Mouse (Mus musculus) kidney, adult 18-20 months (tissue): ENCODE data around the gene Pdlim4.

ENCODE experiments used
- DNase-seq: peaks from one replicate; pipeline ENCODE4 v3.0.0; 2021

Gene Pdlim4

GRCm38 (mm10) chr11:54091726-54092125, 22.9 kb upstream of the Pdlim4 start:
- no peak for DNase-seq

GRCm38 (mm10) chr11:54090091-54090879, 21.5 kb upstream of the Pdlim4 start:
- no peak for DNase-seq

- peak; percentile 84 for DNase-seq
Measured at GRCm38 (mm10) chr11:54088947-54089317, 20.1 kb upstream of the Pdlim4 start.

- no peak for DNase-seq
Measured at GRCm38 (mm10) chr11:54088253-54088946, 19.6 kb upstream of the Pdlim4 start.

GRCm38 (mm10) chr11:54085816-54086215, 17.0 kb upstream of the Pdlim4 start:
- no peak for DNase-seq

- no peak for DNase-seq
Measured at GRCm38 (mm10) chr11:54084976-54085375, 16.2 kb upstream of the Pdlim4 start.

- no peak for DNase-seq
Measured at GRCm38 (mm10) chr11:54082725-54083124, 13.9 kb upstream of the Pdlim4 start.

GRCm38 (mm10) chr11:54080435-54080834, 11.6 kb upstream of the Pdlim4 start:
- DNase-seq: no peak

GRCm38 (mm10) chr11:54076101-54076500, 7.3 kb upstream of the Pdlim4 start:
- no peak for DNase-seq

GRCm38 (mm10) chr11:54075353-54075752, 6.5 kb upstream of the Pdlim4 start:
- no peak for DNase-seq

GRCm38 (mm10) chr11:54073291-54073690, 4.5 kb upstream of the Pdlim4 start:
- no peak for DNase-seq

GRCm38 (mm10) chr11:54071726-54072445, 3.1 kb upstream of the Pdlim4 start:
- no peak for DNase-seq

- DNase-seq: no peak
Measured at GRCm38 (mm10) chr11:54067996-54068519, 756 bp downstream of the Pdlim4 start.

GRCm38 (mm10) chr11:54067318-54067995, 1.4 kb downstream of the Pdlim4 start:
- DNase-seq: no peak

GRCm38 (mm10) chr11:54066400-54066799, 2.4 kb downstream of the Pdlim4 start:
- DNase-seq: no peak

- no peak for DNase-seq
Measured at GRCm38 (mm10) chr11:54065915-54066178, 3.0 kb downstream of the Pdlim4 start.

GRCm38 (mm10) chr11:54065106-54065914, 3.5 kb downstream of the Pdlim4 start:
- no peak for DNase-seq

GRCm38 (mm10) chr11:54064412-54064978, 4.3 kb downstream of the Pdlim4 start:
- DNase-seq: no peak

GRCm38 (mm10) chr11:54063472-54063775, 5.4 kb downstream of the Pdlim4 start:
- DNase-seq: no peak

GRCm38 (mm10) chr11:54062753-54063471, 5.9 kb downstream of the Pdlim4 start:
- no peak for DNase-seq

- peak; percentile 51 for DNase-seq
Measured at GRCm38 (mm10) chr11:54062086-54062752, 6.6 kb downstream of the Pdlim4 start.
